8 mouse cellular contexts compared by ENCODE assay signal in genomic region chr13:36731931-36732461, GRCm38 (mm10). TPM values are rescaled to one million over a fixed set of nuclear protein-coding genes. Genes with fewer than 3 reads are reported as not detected.
DNase-seq lines count a peak whose midpoint lies in the region; ATAC-seq and TF ChIP-seq lines count a peak whose summit lies in the region.

No protein-coding gene starts in this region.

- peaks cover 31% of the 10 kb centered on the region for H3K27me3 ChIP-seq in spleen, adult 2 months (ENCODE audit: control insufficient read depth, insufficient read depth, low read length)
- H3K27me3 ChIP-seq in heart, postnatal 0 days (ENCODE audit: control insufficient read depth, insufficient read depth, low read length): peaks cover 95% of the 10 kb centered on the region
- H3K27me3 ChIP-seq in liver, embryonic 12.5 days (replicated peaks): peaks cover 100% of the 10 kb centered on the region

- H3K27ac ChIP-seq in spleen, adult 2 months (ENCODE audit: insufficient read depth, low read length): no peak overlapping the region
- no peak overlapping the region for H3K27ac ChIP-seq in heart, postnatal 0 days (ENCODE audit: low read depth)
- no peak overlapping the region for H3K27ac ChIP-seq in liver, embryonic 12.5 days

- TF ChIP-seq CTCF in spleen, adult 2 months (IDR thresholded peaks at IDR 0.05; ENCODE audit: extremely low read depth, insufficient read depth, insufficient read length, insufficient replicate concordance): no peak
- no peak for TF ChIP-seq CTCF in heart, postnatal 0 days (IDR thresholded peaks at IDR 0.05; ENCODE audit: low read depth)

- DNase-seq in cerebellum, adult 11-12 months: peak; percentile 60
- DNase-seq in spleen, adult 2 months (ENCODE audit: low read depth in 1 of 2, low spot score in 2 of 2): no peak
- DNase-seq in spleen, postnatal 36 days (ENCODE audit: low spot score in 2 of 2): no peak
- no peak for DNase-seq in heart, postnatal 0 days (ENCODE audit: low spot score)
- peak; percentile 25 for DNase-seq in right cerebral cortex, postnatal 4 days
- no peak for DNase-seq in c-Kit-positive CD71-positive TER-119-positive erythroid progenitor cells, embryonic 14.5 days (ENCODE audit: low spot score)

- H3K9ac ChIP-seq in heart, postnatal 0 days (replicated peaks; ENCODE audit: low read depth, low read length): no peak overlapping the region
- no peak overlapping the region for H3K9ac ChIP-seq in liver, embryonic 12.5 days

- ATAC-seq in cerebellum, adult (ENCODE audit: insufficient number of reproducible peaks, low FRiP score, low TSS enrichment): no peak
- ATAC-seq in heart, postnatal 0 days (ENCODE audit: insufficient read depth, low read depth): no peak
- ATAC-seq in liver, embryonic 12.5 days: no peak

- H3K4me3 ChIP-seq in spleen, adult 2 months (ENCODE audit: extremely low read depth, insufficient read depth, insufficient read length): peak overlapping the region; percentile 44
- H3K4me3 ChIP-seq in heart, postnatal 0 days (ENCODE audit: low read depth, low read length): peak overlapping the region; percentile 40
- peak overlapping the region; percentile 45 for H3K4me3 ChIP-seq in liver, embryonic 12.5 days

- no peak for TF ChIP-seq EP300 in heart, postnatal 0 days (IDR thresholded peaks at IDR 0.05; ENCODE audit: low read depth)

- WGBS in spleen, adult 2 months: 3% methylated on average over 23 of the region's 23 CpGs
- WGBS in heart, postnatal 0 days: under 1% methylated on average over 23 of the region's 23 CpGs
- 1% methylated on average over 23 of the region's 23 CpGs for WGBS in liver, embryonic 12.5 days (ENCODE audit: insufficient replicate concordance)

- no peaks in the 10 kb centered on the region for H3K36me3 ChIP-seq in spleen, adult 2 months (ENCODE audit: control insufficient read depth, insufficient read depth, low read length)
- H3K36me3 ChIP-seq in heart, postnatal 0 days (replicated peaks; ENCODE audit: control insufficient read depth, insufficient read depth, low read length): no peaks in the 10 kb centered on the region
- H3K36me3 ChIP-seq in liver, embryonic 12.5 days: no peaks in the 10 kb centered on the region

- H3K4me1 ChIP-seq in spleen, adult 2 months (ENCODE audit: control insufficient read depth, insufficient read depth, insufficient read length): peaks cover 3% of the 10 kb centered on the region
- H3K4me1 ChIP-seq in heart, postnatal 0 days (ENCODE audit: control insufficient read depth, insufficient read depth): peaks cover 16% of the 10 kb centered on the region; the same call in 1 of the 2 replicates
- H3K4me1 ChIP-seq in liver, embryonic 12.5 days: peaks cover 13% of the 10 kb centered on the region; the same call in 1 of the 2 replicates

- H3K9me3 ChIP-seq in heart, postnatal 0 days (replicated peaks; ENCODE audit: control insufficient read depth, low read length): no peaks in the 10 kb centered on the region
- H3K9me3 ChIP-seq in liver, embryonic 12.5 days (replicated peaks): no peaks in the 10 kb centered on the region

- H3K4me2 ChIP-seq in heart, postnatal 0 days (ENCODE audit: low read depth, low read length): peak overlapping the region; percentile 64
- peak overlapping the region; percentile 56 for H3K4me2 ChIP-seq in liver, embryonic 12.5 days

- no peak for TF ChIP-seq POLR2A in spleen, adult 2 months (IDR thresholded peaks at IDR 0.05; ENCODE audit: low read depth, low read length)

RNA-seq across cellular contexts. Expression of gene Nrn1, which starts 2.9 kb away (rescaled TPM):
- 0.57 and 1.4 TPM in 2 replicates for polyA plus RNA-seq in spleen, adult 2 months (2012; rRNA removed)
- total RNA-seq in heart, postnatal 0 days (2014; rRNA removed; ENCODE audit: low replicate concordance): 6.4 and 10.6 TPM in 2 replicates
- 2.4 and 2.8 TPM in 2 replicates for polyA plus RNA-seq in heart, postnatal 0 days (2015; fragmentation: Nextera tagmentation; extraction: Ambion mirVana)
- polyA plus RNA-seq in liver, embryonic 12.5 days (2016; fragmentation: Nextera tagmentation; extraction: Ambion mirVana): 2.1 and 2.5 TPM in 2 replicates

Comparison
In these comparisons a context has a peak if more than half of its experiments do, and no peak if none do; other contexts are left out.
1. DNase-seq: peak in cerebellum, adult 11-12 months (single experiment) and right cerebral cortex, postnatal 4 days (single experiment); none in spleen, adult 2 months (0 of 2), spleen, postnatal 36 days (0 of 2), heart, postnatal 0 days (single experiment) and c-Kit-positive CD71-positive TER-119-positive erythroid progenitor cells, embryonic 14.5 days (single experiment).
2. Peak in every context shown above with its lines, with median percentiles within 50 percentile points of each other: H3K4me3 ChIP-seq.